Mouse (Mus musculus): Measurements from ENCODE around the gene Slc6a14.

Gene Slc6a14

DNA sequence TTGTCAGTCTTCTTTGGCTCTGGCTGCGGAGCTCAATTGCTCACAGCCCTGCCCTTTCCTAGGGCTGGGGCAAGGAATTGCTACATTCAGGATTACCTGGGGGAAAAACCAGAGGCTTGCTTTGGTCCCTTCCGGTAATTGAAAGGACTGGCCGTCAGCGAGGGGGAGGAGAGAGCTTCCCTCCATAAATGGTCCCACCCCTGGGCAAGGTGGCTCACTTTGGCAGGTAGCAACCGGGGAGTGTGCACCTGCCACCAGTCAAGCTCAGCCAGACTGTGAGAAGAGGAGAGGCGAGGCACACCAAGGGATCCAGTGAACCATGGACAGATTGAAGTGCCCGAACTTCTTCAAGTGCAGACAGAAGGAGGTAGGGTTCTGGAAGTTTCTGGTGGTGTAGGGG is at the start of gene Slc6a14:
Gene Slc6a14 (plus strand): TSS at position 68 of the 400 bp plus-strand sequence.
- no peak for DNase-seq (ENCODE audit: low spot score in 2 of 2)

DNA sequence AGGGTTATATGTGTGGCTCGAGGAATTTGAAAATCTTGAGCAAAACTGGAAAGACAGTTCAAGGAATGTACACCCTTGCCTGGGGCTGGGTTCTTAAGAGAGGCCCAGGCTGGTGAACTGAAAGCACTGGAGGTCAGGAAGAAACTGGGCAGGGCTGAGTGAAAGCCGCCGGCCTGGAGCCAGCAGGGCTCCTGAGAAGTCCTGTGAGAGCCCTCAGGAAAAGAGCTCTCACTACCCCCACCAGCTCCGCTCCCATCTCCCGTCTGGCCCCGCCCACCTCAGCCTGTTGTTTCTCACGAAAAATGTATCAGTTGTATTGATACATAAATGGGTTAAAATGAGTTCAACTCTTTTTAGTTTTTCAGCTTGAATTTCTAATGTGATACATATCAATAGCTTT is 43.8 kb upstream of the Slc6a14 start:
- DNase-seq (ENCODE audit: low spot score in 2 of 2): no peak

DNA sequence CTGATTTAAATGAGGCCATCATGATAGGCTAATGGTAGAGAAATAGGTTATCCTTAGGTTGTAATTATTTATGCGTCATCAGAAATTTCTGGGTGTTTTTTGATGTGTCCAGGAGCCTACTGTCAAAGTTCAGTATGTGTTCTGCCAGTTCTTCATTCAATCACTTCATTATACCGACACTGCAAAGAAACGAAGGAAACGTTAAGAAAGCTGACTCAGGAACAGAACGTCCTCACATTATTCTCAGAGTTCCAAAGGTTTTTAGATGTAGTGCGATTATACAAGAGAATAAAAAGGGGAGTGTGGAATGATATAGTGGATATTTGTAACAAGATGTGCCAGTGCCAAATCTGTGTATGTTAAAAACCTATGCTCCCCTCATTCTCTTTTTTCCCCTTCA is 19.5 kb upstream of the Slc6a14 start:
- no peak for DNase-seq (ENCODE audit: low spot score in 2 of 2)

DNA sequence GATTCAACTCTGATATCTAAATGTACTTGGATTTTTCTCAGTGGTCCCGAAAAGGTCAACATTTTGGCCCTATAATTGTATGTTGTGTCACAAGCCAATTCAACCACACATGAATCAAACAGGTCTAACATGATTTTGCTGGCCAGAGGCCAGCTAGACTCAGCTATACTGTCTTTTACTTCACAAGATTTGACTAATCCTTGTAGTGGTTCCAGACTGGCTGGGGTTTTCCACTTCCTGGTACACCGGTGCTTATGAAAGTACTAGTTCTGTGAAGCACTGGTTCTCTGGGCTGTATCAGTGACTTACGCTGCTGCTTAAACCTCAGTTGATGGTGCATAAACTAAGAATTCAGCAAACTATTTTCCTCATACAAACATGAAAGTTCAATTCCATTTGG is 19.0 kb upstream of the Slc6a14 start:
- no peak for DNase-seq (ENCODE audit: low spot score in 2 of 2)

DNA sequence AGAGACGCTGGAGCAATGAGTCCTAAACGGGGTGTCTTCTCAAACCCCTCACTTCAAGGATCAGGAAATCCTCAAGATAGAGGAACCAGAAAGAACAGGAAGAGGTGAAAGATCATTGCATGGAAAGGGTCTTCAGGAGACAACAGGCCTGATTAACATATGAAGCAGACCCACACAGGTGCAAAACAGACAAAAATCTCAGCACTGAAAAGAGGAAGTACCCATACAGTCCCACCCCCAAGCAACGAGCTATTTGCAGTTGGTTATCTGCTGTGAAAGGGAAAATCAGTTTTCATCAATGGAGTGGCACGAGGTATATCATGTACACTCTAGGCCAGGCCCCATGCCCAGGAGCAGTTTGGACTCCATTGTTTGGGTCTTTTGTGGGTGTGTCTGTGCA is 13.1 kb upstream of the Slc6a14 start:
- DNase-seq (ENCODE audit: low spot score in 2 of 2): no peak

DNA sequence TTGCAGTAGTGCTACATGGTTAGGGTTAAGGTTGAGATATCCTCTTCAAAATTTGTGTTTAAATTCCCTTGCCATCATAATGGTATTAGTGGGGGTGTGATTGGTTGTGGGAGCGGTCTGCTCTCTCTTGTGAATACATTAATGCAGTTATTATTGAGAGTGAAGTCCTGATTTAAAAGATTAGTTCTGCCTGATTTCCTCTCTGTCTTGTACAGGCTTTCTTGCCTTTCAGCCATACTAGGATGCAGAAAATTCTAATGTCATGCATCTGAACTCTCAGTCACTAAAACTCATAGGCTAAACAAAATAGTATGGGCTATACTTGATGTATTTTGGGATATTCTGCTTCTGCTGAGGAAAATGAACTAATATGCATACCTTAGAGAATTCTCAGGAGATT is 10.2 kb upstream of the Slc6a14 start:
- no peak for DNase-seq (ENCODE audit: low spot score in 2 of 2)

DNA sequence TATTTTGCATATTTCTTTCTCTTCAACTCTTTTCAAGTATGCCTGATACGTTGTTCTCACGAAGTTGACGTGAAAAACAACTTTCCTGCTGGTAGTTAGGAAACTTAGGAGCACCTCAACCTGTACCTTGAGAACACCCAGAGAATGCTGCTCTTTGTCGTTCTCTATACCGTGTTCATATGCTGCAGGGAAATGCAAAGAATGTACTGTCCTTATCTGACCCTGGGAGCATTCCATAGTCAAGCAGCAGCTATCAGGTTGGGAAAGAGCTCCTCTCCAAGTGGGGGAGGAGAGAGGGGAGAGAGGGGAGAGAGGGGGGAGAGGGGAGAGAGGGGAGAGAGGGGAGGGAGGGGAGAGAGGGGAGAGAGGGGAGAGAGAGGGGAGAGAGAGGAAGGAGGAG is 597 bp downstream of the Slc6a14 start:
- no peak for DNase-seq (ENCODE audit: low spot score in 2 of 2)

DNA sequence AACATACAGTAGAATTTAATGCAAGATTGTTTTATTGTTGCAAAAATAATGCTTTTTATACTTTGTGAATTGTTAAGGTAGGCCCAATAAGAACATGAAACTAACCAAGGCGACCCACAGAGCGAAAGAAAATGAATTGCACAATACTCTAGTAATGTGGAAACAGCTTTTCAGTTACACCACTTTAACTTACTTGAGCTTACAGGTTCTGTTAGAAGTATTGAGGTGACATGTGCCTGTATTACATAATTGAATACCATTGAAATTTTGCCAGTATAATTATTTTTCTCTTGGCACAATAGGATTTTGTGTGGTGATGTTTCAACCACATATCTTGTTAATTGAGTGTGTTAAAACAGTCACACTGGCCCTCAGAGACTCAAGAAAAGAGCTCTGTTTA is 2.2 kb downstream of the Slc6a14 start:
- no peak for DNase-seq (ENCODE audit: low spot score in 2 of 2)

DNA sequence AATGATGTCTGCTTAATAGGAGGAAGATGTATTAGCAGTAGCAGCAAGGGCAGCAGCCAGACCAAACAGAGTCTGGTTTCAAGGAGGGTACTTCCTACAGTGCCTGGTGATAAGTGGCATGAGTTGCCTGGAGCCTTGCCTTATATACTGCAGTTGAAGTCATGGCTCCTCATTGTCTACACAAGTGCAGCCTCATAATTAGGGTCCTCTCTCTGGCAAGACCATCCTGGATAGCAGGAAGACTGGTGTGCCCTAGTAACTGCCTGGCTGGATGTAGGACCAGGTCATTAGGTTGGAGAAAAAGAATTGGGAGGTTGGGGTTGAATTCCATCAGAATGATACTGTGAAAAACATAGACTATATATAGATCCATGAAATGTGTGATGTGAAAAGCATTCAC is 30.3 kb downstream of the Slc6a14 start, which contains the start of gene Gm28269:
Gene Gm28269 (minus strand): TSS at position 101 of the 400 bp plus-strand sequence.
- DNase-seq (ENCODE audit: low spot score in 2 of 2): no peak
